Mouse (Mus musculus): Measurements from ENCODE around the gene Tgfb3.

Tgfb3 gene

DNA sequence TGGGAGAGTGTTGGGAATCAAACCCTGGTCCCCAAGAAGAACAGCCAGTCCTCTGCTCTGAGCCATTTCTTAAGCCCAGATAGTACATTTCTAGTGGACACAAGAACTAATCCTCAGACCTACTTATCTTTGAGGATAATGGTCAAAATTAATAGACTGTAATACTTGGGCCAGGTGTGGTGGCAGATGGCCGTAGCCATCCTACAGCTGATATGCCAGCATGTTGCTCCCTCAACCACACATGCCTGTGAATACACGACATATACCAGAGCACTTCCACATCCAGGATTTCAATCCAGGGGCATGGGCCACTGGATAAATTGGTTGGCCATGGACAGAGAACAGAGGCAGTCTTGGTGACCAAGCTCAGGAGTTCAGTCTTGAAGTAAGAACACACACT is 23.5 kb downstream of the Tgfb3 start:
- Histone ChIP-seq H3K9me3 (ENCODE audit: low read length) (no peaks in the 10 kb centered on the region), H3K4me3 (replicated peaks; ENCODE audit: low read length) (no peak overlapping the region), H3K4me1 (replicated peaks; ENCODE audit: low read depth, low read length) (no peaks in the 10 kb centered on the region), H3K36me3 (ENCODE audit: insufficient read depth, low read length) (no peaks in the 10 kb centered on the region), H3K27me3 (ENCODE audit: insufficient read depth, low read length) (no peaks in the 10 kb centered on the region)
- TF ChIP-seq NANOG (IDR thresholded peaks at IDR 0.05; ENCODE audit: borderline replicate concordance, low read length) (no peak), CTCF (conservative IDR thresholded peaks at IDR 0.05; ENCODE audit: low read length) (no peak), POU5F1 (IDR thresholded peaks at IDR 0.05; ENCODE audit: borderline replicate concordance, low read length) (no peak)

DNA sequence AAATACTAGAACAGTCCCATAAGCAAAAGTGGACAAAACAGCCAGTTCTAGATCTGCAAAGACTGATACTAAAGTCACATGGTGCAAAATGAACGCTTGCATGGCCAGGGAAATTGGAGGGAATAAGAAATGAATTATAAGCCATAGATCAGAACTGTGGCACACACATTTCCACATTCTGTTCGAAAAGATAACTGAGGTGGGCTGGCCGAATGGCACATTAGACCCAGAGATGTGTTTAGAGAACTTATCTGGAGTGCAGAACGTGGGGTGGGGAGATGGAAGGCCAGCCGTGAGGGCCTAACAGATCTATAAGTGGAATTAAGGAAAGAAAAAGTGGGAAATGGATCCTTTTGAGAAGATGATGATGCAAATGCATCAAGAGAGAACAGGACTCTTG is 27.4 kb downstream of the Tgfb3 start:
- TF ChIP-seq POU5F1 (IDR thresholded peaks at IDR 0.05; ENCODE audit: borderline replicate concordance, low read length) (no peak), NANOG (IDR thresholded peaks at IDR 0.05; ENCODE audit: borderline replicate concordance, low read length) (no peak), CTCF (conservative IDR thresholded peaks at IDR 0.05; ENCODE audit: low read length) (no peak)
- no peaks in the 10 kb centered on the region for H3K4me1 ChIP-seq (replicated peaks; ENCODE audit: low read depth, low read length)

GRCm38 (mm10) chr12:86049813-86050212 is 29.0 kb downstream of the Tgfb3 start:
- Histone ChIP-seq H3K9me3 (ENCODE audit: low read length) (no peaks in the 10 kb centered on the region), H3K4me1 (replicated peaks; ENCODE audit: low read depth, low read length) (no peaks in the 10 kb centered on the region), H3K27me3 (ENCODE audit: insufficient read depth, low read length) (no peaks in the 10 kb centered on the region), H3K4me3 (replicated peaks; ENCODE audit: low read length) (no peak overlapping the region), H3K36me3 (ENCODE audit: insufficient read depth, low read length) (no peaks in the 10 kb centered on the region)
- TF ChIP-seq CTCF (conservative IDR thresholded peaks at IDR 0.05; ENCODE audit: low read length): no peak
- TF ChIP-seq POU5F1 (IDR thresholded peaks at IDR 0.05; ENCODE audit: borderline replicate concordance, low read length): no peak
- TF ChIP-seq NANOG (IDR thresholded peaks at IDR 0.05; ENCODE audit: borderline replicate concordance, low read length): no peak

More for the DNA sequence above, 27.4 kb downstream of the Tgfb3 start:
- Histone ChIP-seq H3K4me3 (replicated peaks; ENCODE audit: low read length) (no peak overlapping the region), H3K9me3 (ENCODE audit: low read length) (no peaks in the 10 kb centered on the region), H3K36me3 (ENCODE audit: insufficient read depth, low read length) (no peaks in the 10 kb centered on the region), H3K27me3 (ENCODE audit: insufficient read depth, low read length) (no peaks in the 10 kb centered on the region)

DNA sequence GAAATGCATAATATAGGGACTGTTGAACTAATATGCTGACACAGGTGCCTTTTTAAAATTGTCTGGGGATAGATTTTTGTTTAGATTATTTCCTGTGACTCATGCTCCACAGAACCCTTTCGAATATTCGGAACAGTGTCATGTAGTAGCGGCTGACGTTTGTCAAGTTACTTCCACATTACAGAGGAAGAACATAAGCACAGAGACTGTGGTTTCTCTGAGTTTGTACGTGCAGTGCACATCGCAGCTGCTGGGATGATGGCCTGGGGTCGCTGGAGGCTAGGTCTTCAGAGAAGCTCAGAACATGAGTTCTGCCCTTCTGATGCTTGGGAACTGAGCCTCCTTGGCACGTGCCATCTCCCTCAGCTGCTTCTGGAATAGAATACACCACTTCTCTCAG is 31.5 kb downstream of the Tgfb3 start:
- no peaks in the 10 kb centered on the region for H3K4me1 ChIP-seq (replicated peaks; ENCODE audit: low read depth, low read length)
- no peak for TF ChIP-seq CTCF (conservative IDR thresholded peaks at IDR 0.05; ENCODE audit: low read length)
- no peak for TF ChIP-seq POU5F1 (IDR thresholded peaks at IDR 0.05; ENCODE audit: borderline replicate concordance, low read length)
- no peak for TF ChIP-seq NANOG (IDR thresholded peaks at IDR 0.05; ENCODE audit: borderline replicate concordance, low read length)
- no peaks in the 10 kb centered on the region for H3K27me3 ChIP-seq (ENCODE audit: insufficient read depth, low read length)
- H3K9me3 ChIP-seq (ENCODE audit: low read length): peaks cover 4% of the 10 kb centered on the region; the same call in 1 of the 2 replicates
- H3K4me3 ChIP-seq (replicated peaks; ENCODE audit: low read length): no peak overlapping the region
- H3K36me3 ChIP-seq (ENCODE audit: insufficient read depth, low read length): no peaks in the 10 kb centered on the region

- no peaks in the 10 kb centered on the region for H3K27me3 ChIP-seq (ENCODE audit: insufficient read depth, low read length)
- no peak overlapping the region for H3K4me3 ChIP-seq (replicated peaks; ENCODE audit: low read length)
- H3K36me3 ChIP-seq (ENCODE audit: insufficient read depth, low read length): no peaks in the 10 kb centered on the region
- no peaks in the 10 kb centered on the region for H3K4me1 ChIP-seq (replicated peaks; ENCODE audit: low read depth, low read length)
- peaks cover 4% of the 10 kb centered on the region; the same call in 1 of the 2 replicates for H3K9me3 ChIP-seq (ENCODE audit: low read length)
- TF ChIP-seq NANOG (IDR thresholded peaks at IDR 0.05; ENCODE audit: borderline replicate concordance, low read length) (no peak), CTCF (conservative IDR thresholded peaks at IDR 0.05; ENCODE audit: low read length) (no peak), POU5F1 (IDR thresholded peaks at IDR 0.05; ENCODE audit: borderline replicate concordance, low read length) (no peak)
Observed at GRCm38 (mm10) chr12:86046776-86047175, 32.1 kb downstream of the Tgfb3 start.

DNA sequence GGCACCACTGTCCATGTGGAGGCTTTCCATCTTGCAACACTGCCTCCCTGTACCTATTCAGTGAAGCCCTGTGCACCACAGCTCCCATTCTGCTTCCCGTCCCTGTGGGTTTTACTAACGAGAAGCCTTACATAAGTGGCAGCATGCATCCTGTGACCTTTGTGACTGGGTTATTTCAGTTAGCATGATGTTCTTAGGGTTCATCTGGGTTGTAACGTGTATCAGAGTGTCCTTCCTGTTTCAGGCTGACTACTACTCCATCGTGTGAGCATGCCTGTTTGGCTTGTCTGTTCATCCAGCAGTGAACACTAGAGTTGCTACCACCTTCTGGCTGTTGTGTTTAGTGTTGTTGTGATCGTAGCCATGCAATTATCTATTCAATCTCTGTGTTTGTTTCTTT is 32.7 kb downstream of the Tgfb3 start:
- no peak overlapping the region for H3K4me3 ChIP-seq (replicated peaks; ENCODE audit: low read length)
- TF ChIP-seq NANOG (IDR thresholded peaks at IDR 0.05; ENCODE audit: borderline replicate concordance, low read length) (no peak), CTCF (conservative IDR thresholded peaks at IDR 0.05; ENCODE audit: low read length) (no peak), POU5F1 (IDR thresholded peaks at IDR 0.05; ENCODE audit: borderline replicate concordance, low read length) (no peak)
- H3K27me3 ChIP-seq (ENCODE audit: insufficient read depth, low read length): no peaks in the 10 kb centered on the region
- H3K36me3 ChIP-seq (ENCODE audit: insufficient read depth, low read length): no peaks in the 10 kb centered on the region
- no peaks in the 10 kb centered on the region for H3K4me1 ChIP-seq (replicated peaks; ENCODE audit: low read depth, low read length)
- peaks cover 4% of the 10 kb centered on the region; the same call in 1 of the 2 replicates for H3K9me3 ChIP-seq (ENCODE audit: low read length)

DNA sequence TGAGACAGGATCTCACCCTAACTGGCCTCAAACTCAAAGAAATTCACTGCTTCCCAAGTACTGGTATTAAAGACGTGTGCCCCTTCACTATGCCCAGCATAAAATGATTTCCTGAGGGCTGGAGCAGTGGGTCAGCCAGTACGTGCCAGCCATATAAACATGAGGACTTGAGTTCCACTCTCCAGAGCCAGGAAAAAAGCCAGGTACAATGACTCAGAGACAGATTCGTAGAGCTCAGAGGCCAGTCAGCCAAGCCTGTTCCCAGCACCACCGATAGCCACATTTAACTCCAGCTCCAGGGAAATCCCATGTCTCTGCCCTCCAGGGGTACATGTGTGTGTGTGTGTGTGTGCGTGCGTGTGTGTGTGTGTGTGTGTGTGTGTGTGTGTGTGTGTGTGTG is 39.1 kb downstream of the Tgfb3 start:
- Histone ChIP-seq H3K27me3 (ENCODE audit: insufficient read depth, low read length) (no peaks in the 10 kb centered on the region), H3K36me3 (ENCODE audit: insufficient read depth, low read length) (no peaks in the 10 kb centered on the region), H3K9me3 (ENCODE audit: low read length) (peaks cover 4% of the 10 kb centered on the region; the same call in 1 of the 2 replicates), H3K4me3 (replicated peaks; ENCODE audit: low read length) (no peak overlapping the region), H3K4me1 (replicated peaks; ENCODE audit: low read depth, low read length) (peaks cover 19% of the 10 kb centered on the region)
- no peak for TF ChIP-seq POU5F1 (IDR thresholded peaks at IDR 0.05; ENCODE audit: borderline replicate concordance, low read length)
- TF ChIP-seq CTCF (conservative IDR thresholded peaks at IDR 0.05; ENCODE audit: low read length): no peak
- no peak for TF ChIP-seq NANOG (IDR thresholded peaks at IDR 0.05; ENCODE audit: borderline replicate concordance, low read length)

DNA sequence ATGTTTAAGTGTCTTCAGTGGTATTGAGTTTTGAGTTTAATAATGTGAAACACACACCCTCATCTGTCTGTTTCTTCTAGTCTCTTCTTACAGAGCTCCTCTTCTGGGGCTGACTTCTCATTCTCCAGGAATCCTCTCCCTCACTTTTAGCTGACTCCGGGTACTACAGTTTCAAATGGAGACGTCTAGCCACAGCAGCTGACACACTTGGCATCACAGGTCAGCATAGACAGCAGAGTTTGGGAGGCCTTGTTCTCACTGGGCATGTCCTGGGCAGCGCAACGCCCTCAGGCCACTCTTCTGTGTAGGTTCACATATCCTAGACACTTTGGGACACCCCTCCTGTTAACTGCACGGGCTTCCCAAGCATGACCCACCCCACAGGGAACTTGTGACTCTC is 39.8 kb downstream of the Tgfb3 start:
- no peaks in the 10 kb centered on the region for H3K27me3 ChIP-seq (ENCODE audit: insufficient read depth, low read length)
- peaks cover 4% of the 10 kb centered on the region; the same call in 1 of the 2 replicates for H3K9me3 ChIP-seq (ENCODE audit: low read length)
- H3K4me1 ChIP-seq (replicated peaks; ENCODE audit: low read depth, low read length): peaks cover 22% of the 10 kb centered on the region
- no peak overlapping the region for H3K4me3 ChIP-seq (replicated peaks; ENCODE audit: low read length)
- no peaks in the 10 kb centered on the region for H3K36me3 ChIP-seq (ENCODE audit: insufficient read depth, low read length)
- TF ChIP-seq NANOG (IDR thresholded peaks at IDR 0.05; ENCODE audit: borderline replicate concordance, low read length) (no peak), POU5F1 (IDR thresholded peaks at IDR 0.05; ENCODE audit: borderline replicate concordance, low read length) (no peak)

- Histone ChIP-seq H3K4me1 (replicated peaks; ENCODE audit: low read depth, low read length) (peaks cover 33% of the 10 kb centered on the region), H3K9me3 (ENCODE audit: low read length) (no peaks in the 10 kb centered on the region), H3K36me3 (ENCODE audit: insufficient read depth, low read length) (no peaks in the 10 kb centered on the region), H3K4me3 (replicated peaks; ENCODE audit: low read length) (no peak overlapping the region), H3K27me3 (ENCODE audit: insufficient read depth, low read length) (no peaks in the 10 kb centered on the region)
- TF ChIP-seq CTCF (conservative IDR thresholded peaks at IDR 0.05; ENCODE audit: low read length) (no peak), NANOG (IDR thresholded peaks at IDR 0.05; ENCODE audit: borderline replicate concordance, low read length) (no peak), POU5F1 (IDR thresholded peaks at IDR 0.05; ENCODE audit: borderline replicate concordance, low read length) (no peak)
Observed at GRCm38 (mm10) chr12:86037235-86037921, 41.5 kb downstream of the Tgfb3 start.
